Mouse (Mus musculus) urinary bladder, postnatal 36 days (tissue): ENCODE measurements at regions not wholly inside any gene's neighbourhood (a gene's known extent, or its start where the extent isn't known, plus 50 kb on each side); places are given as distances from the start of the nearest gene placed in this dataset.

Experiments
- DNase-seq, 2 experiments: peaks; one replicate each; pipeline ENCODE4 v3.0.0; 2022; ENCODE audit warnings: low spot score in 2 of 2, mixed read lengths in 1 of 2

- DNase-seq, result no peak
These were observed 437.8 kb downstream of the Adam3 start for GRCm38 (mm10) chr8:24287861-24288260.

- DNase-seq, result no peak
These were observed 440.7 kb downstream of the Adam3 start for GRCm38 (mm10) chr8:24284966-24285365.

- no peak for DNase-seq
These were observed 441.7 kb downstream of the Adam3 start for GRCm38 (mm10) chr8:24283901-24284405.

- DNase-seq, result no peak
These were observed 445.4 kb downstream of the Adam3 start for GRCm38 (mm10) chr8:24280296-24280695.

- DNase-seq, result no peak
These were observed 447.3 kb downstream of the Adam3 start for GRCm38 (mm10) chr8:24278391-24278790.

GRCm38 (mm10) chr8:24261359-24261758 lies 464.3 kb downstream of the Adam3 start:
- no peak for DNase-seq

GRCm38 (mm10) chr8:24258622-24259021 lies 467.0 kb downstream of the Adam3 start:
- no peak for DNase-seq

- DNase-seq, result no peak
These were observed 483.4 kb downstream of the Adam3 start for GRCm38 (mm10) chr8:24242211-24242610.

- no peak for DNase-seq
These were observed 485.3 kb downstream of the Adam3 start for GRCm38 (mm10) chr8:24240211-24240983.

GRCm38 (mm10) chr8:24234981-24235380 lies 490.7 kb downstream of the Adam3 start:
- no peak for DNase-seq

GRCm38 (mm10) chr8:24228148-24228547 lies 497.5 kb downstream of the Adam3 start:
- DNase-seq, result no peak

GRCm38 (mm10) chr8:24227331-24228072 lies 498.1 kb downstream of the Adam3 start:
- no peak for DNase-seq

- DNase-seq, result no peak
These were observed 505.4 kb downstream of the Adam3 start for GRCm38 (mm10) chr8:24220222-24220621.

GRCm38 (mm10) chr8:24216655-24217054 lies 509.0 kb downstream of the Adam3 start:
- DNase-seq, result no peak

- DNase-seq, result no peak
These were observed 510.0 kb downstream of the Adam3 start for GRCm38 (mm10) chr8:24215510-24216138.

GRCm38 (mm10) chr8:24214315-24214714 lies 511.3 kb downstream of the Adam3 start:
- no peak for DNase-seq

GRCm38 (mm10) chr8:24212216-24213200 lies 513.1 kb downstream of the Adam3 start:
- DNase-seq, result no peak

GRCm38 (mm10) chr8:24211091-24211490 lies 514.6 kb downstream of the Adam3 start:
- DNase-seq, result no peak
